Mouse (Mus musculus) ES-E14 (cell line): ENCODE results near the gene Gatb.

Experiments used
- MAFK ChIP-seq: IDR thresholded peaks from 2 replicates; pipeline ENCODE4 v1.6.1; 2014; ENCODE audit warnings: mild to moderate bottlenecking, low read depth, low read length, inconsistent platforms; ENCODE audit not compliant: insufficient read depth
- ZC3H11A ChIP-seq: IDR thresholded peaks from 2 replicates; pipeline ENCODE4 v1.6.1; 2012; ENCODE audit warnings: low read depth, mild to moderate bottlenecking, inconsistent platforms, low read length, borderline replicate concordance
- ZNF384 ChIP-seq: IDR thresholded peaks from 2 replicates; pipeline ENCODE4 v1.6.1; 2012; ENCODE audit warnings: low read depth, low read length, inconsistent platforms

- TF ChIP-seq ZC3H11A (no peak), MAFK (no peak), ZNF384 (no peak)
These were observed 92.8 kb downstream of the Gatb start for GRCm38 (mm10) chr3:85666736-85667135.
